Mouse (Mus musculus): ENCODE data around the gene Acaca. TPM values are rescaled to one million over a fixed set of nuclear protein-coding genes. Genes with fewer than 3 reads are reported as not detected.

The Acaca gene
- polyA plus RNA-seq, 1 experiment from 2014 or later, result 37.2 TPM

GRCm38 (mm10) chr11:84247370-84247769 is 117.9 kb downstream of the Acaca start:
- H3K9me3 ChIP-seq (ENCODE audit: control insufficient read depth, low read length), result no peaks in the 10 kb centered on the region
- H3K4me2 ChIP-seq (ENCODE audit: low read depth, low read length, severe bottlenecking), result no peak overlapping the region
- no peak overlapping the region for H3K4me3 ChIP-seq (ENCODE audit: low read depth, low read length)
- no peaks in the 10 kb centered on the region for H3K4me1 ChIP-seq (replicated peaks; ENCODE audit: control insufficient read depth, insufficient read depth, low read length)
- no peak for DNase-seq (ENCODE audit: low spot score)
- no peaks in the 10 kb centered on the region for H3K27me3 ChIP-seq (ENCODE audit: control insufficient read depth, insufficient read depth, low read length)
- 100% methylated on average over 1 of the region's 1 CpGs for WGBS
- ATAC-seq (replicated peaks; ENCODE audit: low FRiP score), result no peak
- no peak overlapping the region for H3K9ac ChIP-seq (ENCODE audit: low read length)
- H3K36me3 ChIP-seq (ENCODE audit: control insufficient read depth, insufficient read depth, low read length), result no peaks in the 10 kb centered on the region
- H3K27ac ChIP-seq (ENCODE audit: low read depth, low read length), result no peak overlapping the region

- no peak for ATAC-seq (replicated peaks; ENCODE audit: low FRiP score)
- H3K27me3 ChIP-seq (ENCODE audit: control insufficient read depth, insufficient read depth, low read length), result no peaks in the 10 kb centered on the region
- H3K27ac ChIP-seq (ENCODE audit: low read depth, low read length), result no peak overlapping the region
- H3K4me2 ChIP-seq (ENCODE audit: low read depth, low read length, severe bottlenecking), result no peak overlapping the region
- 94% methylated on average over 3 of the region's 3 CpGs for WGBS
- H3K9me3 ChIP-seq (ENCODE audit: control insufficient read depth, low read length), result no peaks in the 10 kb centered on the region
- no peak overlapping the region for H3K9ac ChIP-seq (ENCODE audit: low read length)
- H3K4me3 ChIP-seq (ENCODE audit: low read depth, low read length), result no peak overlapping the region
- no peak for DNase-seq (ENCODE audit: low spot score)
- H3K36me3 ChIP-seq (ENCODE audit: control insufficient read depth, insufficient read depth, low read length), result no peaks in the 10 kb centered on the region
- H3K4me1 ChIP-seq (replicated peaks; ENCODE audit: control insufficient read depth, insufficient read depth, low read length), result no peaks in the 10 kb centered on the region
These were observed 121.7 kb downstream of the Acaca start for GRCm38 (mm10) chr11:84251170-84251569.

GRCm38 (mm10) chr11:84252425-84252824 is 123.0 kb downstream of the Acaca start:
- 79% methylated on average over 1 of the region's 1 CpGs for WGBS
- Histone ChIP-seq H3K4me1 (replicated peaks; ENCODE audit: control insufficient read depth, insufficient read depth, low read length) (no peaks in the 10 kb centered on the region), H3K4me3 (ENCODE audit: low read depth, low read length) (no peak overlapping the region), H3K4me2 (ENCODE audit: low read depth, low read length, severe bottlenecking) (no peak overlapping the region), H3K9me3 (ENCODE audit: control insufficient read depth, low read length) (no peaks in the 10 kb centered on the region), H3K27ac (ENCODE audit: low read depth, low read length) (no peak overlapping the region), H3K27me3 (ENCODE audit: control insufficient read depth, insufficient read depth, low read length) (no peaks in the 10 kb centered on the region), H3K9ac (ENCODE audit: low read length) (no peak overlapping the region), H3K36me3 (ENCODE audit: control insufficient read depth, insufficient read depth, low read length) (no peaks in the 10 kb centered on the region)
- ATAC-seq (replicated peaks; ENCODE audit: low FRiP score), result no peak
- no peak for DNase-seq (ENCODE audit: low spot score)

GRCm38 (mm10) chr11:84255879-84256278 is 126.4 kb downstream of the Acaca start:
- no peak overlapping the region for H3K27ac ChIP-seq (ENCODE audit: low read depth, low read length)
- no peak for ATAC-seq (replicated peaks; ENCODE audit: low FRiP score)
- H3K4me1 ChIP-seq (replicated peaks; ENCODE audit: control insufficient read depth, insufficient read depth, low read length), result no peaks in the 10 kb centered on the region
- H3K9ac ChIP-seq (ENCODE audit: low read length), result no peak overlapping the region
- no peaks in the 10 kb centered on the region for H3K27me3 ChIP-seq (ENCODE audit: control insufficient read depth, insufficient read depth, low read length)
- WGBS, result 95% methylated on average over 4 of the region's 4 CpGs
- H3K9me3 ChIP-seq (ENCODE audit: control insufficient read depth, low read length), result no peaks in the 10 kb centered on the region
- no peak overlapping the region for H3K4me2 ChIP-seq (ENCODE audit: low read depth, low read length, severe bottlenecking)
- no peaks in the 10 kb centered on the region for H3K36me3 ChIP-seq (ENCODE audit: control insufficient read depth, insufficient read depth, low read length)
- no peak overlapping the region for H3K4me3 ChIP-seq (ENCODE audit: low read depth, low read length)
- DNase-seq (ENCODE audit: low spot score), result no peak

GRCm38 (mm10) chr11:84258053-84258710 is 128.7 kb downstream of the Acaca start:
- H3K36me3 ChIP-seq (ENCODE audit: control insufficient read depth, insufficient read depth, low read length), result no peaks in the 10 kb centered on the region; the same call in 1 of the 2 replicates
- H3K4me2 ChIP-seq (ENCODE audit: low read depth, low read length, severe bottlenecking), result no peak overlapping the region
- H3K4me3 ChIP-seq (ENCODE audit: low read depth, low read length), result no peak overlapping the region
- DNase-seq (ENCODE audit: low spot score) (no peak), ATAC-seq (replicated peaks; ENCODE audit: low FRiP score) (no peak)
- WGBS, result 89% methylated on average over 4 of the region's 4 CpGs
- no peaks in the 10 kb centered on the region for H3K9me3 ChIP-seq (ENCODE audit: control insufficient read depth, low read length)
- H3K9ac ChIP-seq (ENCODE audit: low read length), result no peak overlapping the region
- no peaks in the 10 kb centered on the region for H3K4me1 ChIP-seq (replicated peaks; ENCODE audit: control insufficient read depth, insufficient read depth, low read length)
- H3K27ac ChIP-seq (ENCODE audit: low read depth, low read length), result no peak overlapping the region
- H3K27me3 ChIP-seq (ENCODE audit: control insufficient read depth, insufficient read depth, low read length), result no peaks in the 10 kb centered on the region

- Histone ChIP-seq H3K27ac (ENCODE audit: low read depth, low read length) (no peak overlapping the region), H3K4me1 (replicated peaks; ENCODE audit: control insufficient read depth, insufficient read depth, low read length) (no peaks in the 10 kb centered on the region), H3K27me3 (ENCODE audit: control insufficient read depth, insufficient read depth, low read length) (no peaks in the 10 kb centered on the region), H3K9me3 (ENCODE audit: control insufficient read depth, low read length) (no peaks in the 10 kb centered on the region), H3K9ac (ENCODE audit: low read length) (no peak overlapping the region), H3K4me3 (ENCODE audit: low read depth, low read length) (no peak overlapping the region), H3K36me3 (ENCODE audit: control insufficient read depth, insufficient read depth, low read length) (no peaks in the 10 kb centered on the region; the same call in 1 of the 2 replicates), H3K4me2 (ENCODE audit: low read depth, low read length, severe bottlenecking) (no peak overlapping the region)
- DNase-seq (ENCODE audit: low spot score) (no peak), ATAC-seq (replicated peaks; ENCODE audit: low FRiP score) (no peak)
- WGBS, result 75% methylated on average over 3 of the region's 3 CpGs
These were observed 135.0 kb downstream of the Acaca start for GRCm38 (mm10) chr11:84264490-84264889.

- Histone ChIP-seq H3K4me3 (ENCODE audit: low read depth, low read length) (no peak overlapping the region), H3K27ac (ENCODE audit: low read depth, low read length) (no peak overlapping the region), H3K9me3 (ENCODE audit: control insufficient read depth, low read length) (no peaks in the 10 kb centered on the region), H3K9ac (ENCODE audit: low read length) (no peak overlapping the region), H3K4me1 (replicated peaks; ENCODE audit: control insufficient read depth, insufficient read depth, low read length) (peaks cover 3% of the 10 kb centered on the region; the same call in 1 of the 2 replicates), H3K27me3 (ENCODE audit: control insufficient read depth, insufficient read depth, low read length) (no peaks in the 10 kb centered on the region), H3K4me2 (ENCODE audit: low read depth, low read length, severe bottlenecking) (no peak overlapping the region), H3K36me3 (ENCODE audit: control insufficient read depth, insufficient read depth, low read length) (no peaks in the 10 kb centered on the region; the same call in 1 of the 2 replicates)
- DNase-seq (ENCODE audit: low spot score), result no peak
- no peak for ATAC-seq (replicated peaks; ENCODE audit: low FRiP score)
These were observed 138.6 kb downstream of the Acaca start for GRCm38 (mm10) chr11:84268068-84268467.

- H3K9me3 ChIP-seq (ENCODE audit: control insufficient read depth, low read length), result no peaks in the 10 kb centered on the region
- H3K4me1 ChIP-seq (replicated peaks; ENCODE audit: control insufficient read depth, insufficient read depth, low read length), result peaks cover 3% of the 10 kb centered on the region; the same call in 1 of the 2 replicates
- no peak overlapping the region for H3K27ac ChIP-seq (ENCODE audit: low read depth, low read length)
- no peaks in the 10 kb centered on the region for H3K27me3 ChIP-seq (ENCODE audit: control insufficient read depth, insufficient read depth, low read length)
- H3K4me2 ChIP-seq (ENCODE audit: low read depth, low read length, severe bottlenecking), result no peak overlapping the region
- WGBS, result 80% methylated on average over 3 of the region's 3 CpGs
- H3K36me3 ChIP-seq (ENCODE audit: control insufficient read depth, insufficient read depth, low read length), result no peaks in the 10 kb centered on the region; the same call in 1 of the 2 replicates
- ATAC-seq (replicated peaks; ENCODE audit: low FRiP score), result no peak
- DNase-seq (ENCODE audit: low spot score), result no peak
- H3K4me3 ChIP-seq (ENCODE audit: low read depth, low read length), result no peak overlapping the region
- H3K9ac ChIP-seq (ENCODE audit: low read length), result no peak overlapping the region
These were observed 141.0 kb downstream of the Acaca start for GRCm38 (mm10) chr11:84270511-84270910.

- H3K9me3 ChIP-seq (ENCODE audit: control insufficient read depth, low read length), result no peaks in the 10 kb centered on the region
- no peak overlapping the region for H3K4me3 ChIP-seq (ENCODE audit: low read depth, low read length)
- no peak for ATAC-seq (replicated peaks; ENCODE audit: low FRiP score)
- H3K36me3 ChIP-seq (ENCODE audit: control insufficient read depth, insufficient read depth, low read length), result no peaks in the 10 kb centered on the region; the same call in 1 of the 2 replicates
- no peaks in the 10 kb centered on the region for H3K27me3 ChIP-seq (ENCODE audit: control insufficient read depth, insufficient read depth, low read length)
- 47% methylated on average over 10 of the region's 10 CpGs for WGBS
- H3K4me1 ChIP-seq (replicated peaks; ENCODE audit: control insufficient read depth, insufficient read depth, low read length), result peaks cover 3% of the 10 kb centered on the region; the same call in 1 of the 2 replicates
- DNase-seq (ENCODE audit: low spot score), result peak; percentile 63
- H3K4me2 ChIP-seq (ENCODE audit: low read depth, low read length, severe bottlenecking), result no peak overlapping the region
- H3K9ac ChIP-seq (ENCODE audit: low read length), result no peak overlapping the region; the same call in 1 of the 2 replicates
- H3K27ac ChIP-seq (ENCODE audit: low read depth, low read length), result peak overlapping the region; percentile 9; the same call in 1 of the 2 replicates
These were observed 142.5 kb downstream of the Acaca start for GRCm38 (mm10) chr11:84271948-84272347.

Data from forebrain, embryonic 11.5 days (tissue).